Mouse (Mus musculus): ENCODE data around the gene Igsf9b.

- TF ChIP-seq CTCF (IDR thresholded peaks at IDR 0.05; ENCODE audit: extremely low read depth, insufficient read length, insufficient replicate concordance, low read depth, low read length) (no peak), POLR2A (IDR thresholded peaks at IDR 0.05; ENCODE audit: low read depth, low read length) (no peak)
Measured at GRCm38 (mm10) chr9:27308561-27308960, 9.6 kb downstream of the Igsf9b start.
